Mouse (Mus musculus) urinary bladder, postnatal 10 days (tissue): ENCODE measurements around the gene Adrm1.
"Not testable (repeated sequence)": the region's sequence is repeated elsewhere in the genome, so short reads cannot be mapped to it uniquely, and the experiment has no call there.

Source experiments
- DNase-seq: peaks from one replicate; pipeline ENCODE4 v3.0.0; 2022; ENCODE audit warnings: low spot score

Adrm1 gene

DNA sequence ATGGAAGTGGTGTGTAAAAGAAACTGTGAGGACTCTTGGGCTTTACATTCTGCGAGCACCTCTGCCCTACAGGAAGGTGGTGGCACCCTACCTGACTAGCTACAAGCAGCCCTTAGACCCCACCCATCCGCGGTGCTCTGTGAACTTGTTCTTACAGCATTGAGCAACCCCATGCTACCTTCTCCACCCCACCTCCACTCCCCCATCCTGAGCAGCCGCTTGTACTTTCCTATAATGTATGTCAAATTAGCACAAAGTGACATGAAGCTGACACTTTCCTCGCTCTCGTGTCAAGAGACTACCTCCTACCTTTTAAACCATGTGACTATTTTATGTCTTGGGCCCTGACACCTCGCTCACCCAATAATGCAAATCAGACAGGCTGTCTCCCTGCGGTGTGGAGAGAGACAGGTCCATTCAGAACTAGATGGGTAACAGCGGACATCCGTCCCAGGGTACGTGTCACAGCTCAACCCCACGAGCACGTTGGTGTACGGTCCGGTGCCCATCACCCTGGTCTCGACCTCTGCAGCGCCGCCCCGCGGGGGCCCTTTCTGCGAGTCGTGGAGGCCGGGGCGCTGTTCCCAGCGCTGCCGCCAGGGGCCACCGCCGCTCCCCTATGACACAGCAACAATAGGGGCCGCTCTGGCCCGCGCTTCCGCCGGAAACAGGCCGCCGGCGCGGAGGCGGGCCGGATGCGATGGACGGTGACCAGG is at the start of gene Adrm1:
Gene Adrm1 (plus strand): TSS at position 680 of the 716 bp plus-strand sequence.
- DNase-seq: peak; percentile 85

- no peak for DNase-seq
These were observed 47.1 kb upstream of the Adrm1 start for GRCm38 (mm10) chr2:180124192-180124591.

- no peak for DNase-seq
These were observed 45.1 kb upstream of the Adrm1 start for GRCm38 (mm10) chr2:180126195-180126594.

- DNase-seq: no peak
These were observed 43.6 kb upstream of the Adrm1 start for GRCm38 (mm10) chr2:180127675-180128074.

DNA sequence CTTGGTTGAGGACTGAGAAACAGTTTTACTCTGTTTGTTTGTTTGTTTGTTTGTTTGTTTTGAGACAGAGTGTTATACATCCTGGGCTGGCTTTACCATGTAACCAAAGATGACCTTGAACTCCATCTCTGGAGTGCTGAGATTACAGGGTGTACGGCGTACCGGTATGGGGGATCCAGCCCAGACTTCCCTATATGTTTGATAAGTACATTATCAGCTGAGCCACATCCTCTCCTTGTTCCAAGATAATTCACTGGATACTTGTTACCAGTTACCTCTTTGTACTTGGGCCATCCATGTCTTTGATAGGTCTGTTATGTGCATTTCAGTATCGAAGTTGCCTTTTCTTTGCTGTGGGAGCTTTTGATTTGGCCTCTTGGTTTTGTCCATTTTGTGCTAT is 38.1 kb upstream of the Adrm1 start:
- no peak for DNase-seq

GRCm38 (mm10) chr2:180133911-180134310 is 37.4 kb upstream of the Adrm1 start:
- DNase-seq: no peak

GRCm38 (mm10) chr2:180135414-180135813 is 35.9 kb upstream of the Adrm1 start:
- no peak for DNase-seq

DNA sequence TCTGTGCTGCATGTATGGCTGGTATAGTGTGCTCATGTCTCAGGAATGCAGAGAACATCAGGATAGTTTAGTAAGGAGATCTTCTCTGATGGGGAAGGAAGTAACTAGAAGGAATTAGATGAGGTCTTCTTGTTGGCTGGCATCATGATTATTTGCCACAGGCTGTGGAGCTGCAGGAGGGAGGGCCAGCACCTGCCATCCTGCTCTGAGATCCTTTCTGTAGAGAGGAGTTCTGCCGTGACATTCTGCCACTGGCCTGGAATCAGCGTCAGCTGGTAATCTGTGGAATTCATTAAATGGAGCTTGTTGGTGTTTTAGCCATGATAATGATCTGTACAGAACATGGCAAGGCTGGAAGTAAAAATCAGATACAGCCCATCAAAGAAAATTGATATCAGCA is 25.2 kb upstream of the Adrm1 start:
- no peak for DNase-seq

DNA sequence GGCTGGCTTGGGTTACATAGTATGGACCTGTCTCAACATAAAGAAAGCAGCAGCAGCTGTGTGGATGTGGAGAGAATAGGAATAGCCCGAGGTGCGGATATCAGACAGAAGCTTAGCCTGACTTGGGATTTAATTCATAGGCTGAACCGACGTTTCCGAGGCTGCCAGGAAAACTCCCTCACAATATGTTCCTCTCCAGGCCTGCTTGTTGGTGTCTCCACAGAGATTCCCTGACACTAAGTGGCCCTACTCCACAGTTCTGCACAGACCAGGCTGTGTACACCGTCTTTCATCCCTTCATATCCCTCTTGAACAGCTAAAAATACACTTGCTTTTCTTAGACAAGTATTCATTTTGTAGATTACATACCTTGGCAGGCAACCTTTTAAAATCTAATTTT is 23.9 kb upstream of the Adrm1 start:
- DNase-seq: no peak

DNA sequence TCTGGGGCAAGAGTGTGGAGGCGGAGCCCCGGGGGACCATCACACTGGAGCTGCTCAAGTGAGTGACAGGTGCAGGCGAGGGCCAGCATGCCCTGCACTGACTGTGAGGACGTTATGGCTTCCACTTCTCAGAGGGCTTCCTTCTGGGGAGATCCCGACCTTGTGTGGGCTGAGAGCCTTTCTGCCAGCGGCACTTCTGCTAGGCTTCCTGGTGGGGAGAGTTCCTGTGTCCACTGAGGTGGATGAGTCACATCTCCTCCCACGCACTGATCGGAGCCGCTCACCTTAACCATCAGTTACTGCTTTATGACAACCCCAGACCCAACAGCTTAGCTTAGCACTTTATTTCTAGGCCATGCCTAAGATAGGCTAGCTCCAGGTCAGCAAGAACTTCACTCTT is 22.7 kb upstream of the Adrm1 start:
- no peak for DNase-seq

DNA sequence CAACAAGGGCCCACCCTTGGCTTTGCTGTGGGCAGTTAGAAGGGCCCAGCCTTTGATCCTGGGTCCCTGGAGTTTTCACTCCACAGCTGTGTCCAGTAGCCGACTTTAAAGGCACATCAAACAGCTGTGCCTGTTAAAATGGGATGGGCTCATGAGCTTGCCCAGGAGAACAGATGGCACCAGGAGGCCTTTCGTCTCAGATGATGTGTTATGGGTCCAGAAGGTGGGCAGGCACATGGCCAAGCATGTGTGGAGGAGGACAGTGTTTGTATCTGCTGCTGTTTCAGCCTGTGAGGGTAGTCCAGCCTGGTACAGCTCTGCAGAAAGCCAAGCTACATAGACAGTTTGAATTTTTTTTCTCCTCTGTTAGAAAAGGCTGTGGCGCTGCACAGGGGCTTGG is 16.5 kb upstream of the Adrm1 start:
- DNase-seq: no peak

GRCm38 (mm10) chr2:180158627-180159026 is 12.7 kb upstream of the Adrm1 start:
- no peak for DNase-seq

GRCm38 (mm10) chr2:180165855-180166254 is 5.4 kb upstream of the Adrm1 start:
- no peak for DNase-seq

DNA sequence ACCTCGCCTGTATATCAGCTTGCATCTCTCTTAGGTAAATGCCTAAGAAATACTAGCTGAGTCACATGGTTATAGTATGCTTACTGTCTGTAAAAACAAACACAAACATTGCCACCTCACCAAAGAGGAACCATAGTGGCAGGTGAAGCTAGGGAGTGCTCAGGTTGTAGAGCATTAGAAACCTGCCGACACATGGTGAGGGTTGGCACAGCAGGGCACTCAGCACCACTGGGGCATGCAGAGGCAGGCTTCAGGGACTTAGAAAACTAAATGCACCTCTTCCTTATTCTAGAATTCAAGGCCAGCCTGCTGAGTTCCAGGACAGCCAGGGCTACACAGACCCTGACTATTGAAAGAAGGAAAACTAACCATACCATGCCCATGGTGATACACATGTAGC is 4.4 kb upstream of the Adrm1 start:
- no peak for DNase-seq

GRCm38 (mm10) chr2:180170151-180170805 is 1.0 kb upstream of the Adrm1 start:
- no peak for DNase-seq

DNA sequence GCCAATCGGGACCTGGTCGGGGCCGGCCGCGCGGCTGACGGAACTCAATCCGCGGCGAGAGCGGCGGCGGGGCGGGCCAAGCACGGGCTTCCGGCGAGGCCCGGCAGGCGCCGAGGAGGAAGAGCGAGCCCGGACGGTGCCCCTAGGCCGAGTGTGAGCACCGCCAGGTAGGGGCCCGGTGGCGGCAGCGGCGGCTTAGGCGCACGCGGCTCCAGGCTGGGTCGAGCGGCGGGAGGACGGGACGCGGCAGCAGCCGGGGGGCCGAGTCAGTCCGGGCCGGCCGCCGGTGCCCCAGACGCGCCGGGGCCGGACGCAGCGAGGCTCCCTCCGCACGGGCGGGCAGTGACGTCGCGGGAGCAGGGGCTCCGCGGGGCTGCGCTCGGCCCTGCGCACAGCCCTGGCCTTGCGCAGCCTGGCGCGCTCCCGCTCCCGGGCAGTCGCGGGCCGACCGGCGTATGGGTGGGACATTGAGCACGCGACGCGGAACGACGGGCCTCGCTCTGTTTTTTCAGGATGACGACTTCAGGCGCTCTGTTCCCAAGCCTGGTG is 311 bp downstream of the Adrm1 start:
- DNase-seq: no peak

GRCm38 (mm10) chr2:180172152-180172551 is 867 bp downstream of the Adrm1 start:
- no peak for DNase-seq

DNA sequence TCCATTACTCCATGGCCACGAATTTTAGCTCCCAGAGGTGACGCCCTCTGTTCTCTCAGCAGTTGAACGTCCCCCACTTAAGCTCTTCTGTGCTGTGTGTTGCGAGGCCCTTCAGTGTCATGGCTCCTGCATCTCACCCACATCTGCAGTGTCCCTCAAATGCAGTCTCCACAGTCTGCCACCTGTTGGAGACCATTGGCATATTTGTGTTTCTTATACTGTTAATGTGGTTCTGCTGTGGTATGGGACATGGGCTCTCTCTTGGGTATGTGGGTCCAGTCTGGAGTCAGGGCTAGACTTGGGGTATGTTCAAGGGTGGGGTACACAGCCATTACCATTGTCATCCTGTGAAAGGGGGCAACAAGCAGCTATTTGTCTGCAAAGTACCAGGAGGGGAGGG is 1.9 kb downstream of the Adrm1 start:
- DNase-seq: no peak

DNA sequence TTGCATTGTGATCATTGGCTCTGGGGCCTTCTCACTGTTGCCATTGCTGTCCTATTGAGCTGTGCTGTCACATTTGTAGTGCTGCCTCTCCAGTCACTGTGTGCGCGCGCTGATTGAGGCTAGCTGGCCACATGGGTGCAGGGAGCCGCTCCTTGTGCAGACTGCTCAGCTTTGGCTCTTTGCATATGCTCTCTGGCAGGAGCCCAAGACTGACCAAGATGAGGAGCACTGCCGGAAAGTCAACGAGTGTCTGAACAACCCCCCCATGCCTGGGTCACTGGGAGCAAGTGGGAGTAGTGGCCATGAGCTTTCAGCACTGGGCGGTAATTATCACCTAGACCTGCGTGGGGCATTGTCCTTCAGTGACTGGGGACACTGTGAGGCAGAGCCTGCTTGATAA is 2.4 kb downstream of the Adrm1 start:
- DNase-seq: not testable (repeated sequence)

DNA sequence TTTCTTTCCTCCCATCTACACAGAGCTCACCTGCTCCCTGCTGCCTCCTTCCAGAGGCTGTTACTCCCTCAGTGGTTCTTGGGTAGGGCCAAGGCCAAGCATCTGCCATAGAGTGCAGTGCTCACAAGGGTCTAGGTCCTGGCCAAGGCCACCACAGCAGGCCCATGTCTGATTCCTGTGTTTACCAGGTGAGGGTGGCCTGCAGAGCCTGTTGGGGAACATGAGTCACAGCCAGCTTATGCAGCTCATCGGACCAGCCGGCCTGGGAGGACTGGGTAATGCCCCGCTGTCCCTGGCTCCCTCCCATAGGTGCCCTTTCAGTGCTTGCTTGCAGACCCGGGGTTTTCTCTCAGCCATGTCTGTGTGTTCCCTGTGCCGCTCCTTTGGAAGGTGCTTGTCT is 2.8 kb downstream of the Adrm1 start:
- DNase-seq: no peak

DNA sequence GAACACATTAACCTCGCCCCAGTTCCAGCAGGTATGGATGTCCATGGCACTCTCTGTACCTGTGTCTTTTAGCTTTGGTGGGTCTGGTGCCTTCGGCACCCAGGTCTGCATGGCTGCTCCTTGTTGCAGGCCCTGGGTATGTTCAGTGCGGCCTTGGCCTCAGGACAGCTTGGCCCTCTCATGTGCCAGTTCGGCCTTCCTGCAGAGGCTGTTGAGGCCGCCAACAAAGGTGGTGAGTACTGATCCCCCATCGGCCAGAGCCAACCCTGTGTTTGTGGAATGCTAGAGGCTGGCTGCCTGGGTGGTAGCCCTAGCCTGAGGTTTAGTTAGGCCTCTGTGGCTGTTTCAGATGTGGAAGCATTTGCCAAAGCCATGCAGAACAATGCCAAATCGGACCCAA is 4.4 kb downstream of the Adrm1 start:
- DNase-seq: no peak

GRCm38 (mm10) chr2:180181542-180181941 is 10.3 kb downstream of the Adrm1 start:
- no peak for DNase-seq

- DNase-seq: no peak
These were observed 12.9 kb downstream of the Adrm1 start for GRCm38 (mm10) chr2:180184011-180184751.
